Mouse (Mus musculus) liver, embryonic 14.5 days (tissue): ENCODE results near the gene Gm12184.
"Not testable (repeated sequence)": the region's sequence is repeated elsewhere in the genome, so short reads cannot be mapped to it uniquely, and the experiment has no call there.

Experiments
- CTCF ChIP-seq: IDR thresholded peaks from 2 replicates; pipeline ENCODE4 v1.5.1; 2016; ENCODE audit warnings: antibody characterized with exemption, low read depth, control low read depth
- EP300 ChIP-seq: IDR thresholded peaks from 2 replicates; pipeline ENCODE4 v1.6.1; 2016; ENCODE audit warnings: antibody characterized with exemption, low read depth

DNA sequence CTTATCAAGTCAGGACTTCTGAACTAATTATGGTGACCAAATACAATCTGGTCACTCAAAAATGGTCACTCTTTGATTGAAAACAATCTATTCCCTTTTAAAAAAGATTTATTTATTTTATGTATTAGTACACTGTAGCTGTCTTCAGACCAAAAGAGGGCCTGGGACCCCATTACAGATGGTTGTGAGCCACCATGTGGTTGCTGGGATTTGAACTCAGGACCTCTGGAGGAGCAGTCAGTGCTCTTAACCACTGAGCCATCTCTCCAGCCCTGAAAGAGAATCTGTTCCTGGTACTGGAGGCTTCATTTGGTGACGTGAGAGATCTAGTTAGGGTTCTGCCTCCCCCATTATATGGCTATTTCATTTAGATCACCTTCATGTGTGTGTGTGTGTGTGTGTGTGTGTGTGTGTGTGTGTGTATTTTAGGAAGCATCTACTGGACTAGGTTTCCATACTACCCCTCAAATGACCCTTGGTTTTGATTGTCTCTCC lies 48.9 kb upstream of the Gm12184 start:
- TF ChIP-seq CTCF, EP300: not testable (repeated sequence)
